Mouse (Mus musculus) thymus, postnatal 14 days (tissue): ENCODE measurements at regions not wholly inside any gene's neighbourhood (a gene's known extent, or its start where the extent isn't known, plus 50 kb on each side); places are given as distances from the start of the nearest gene placed in this dataset.
A peak's percentile ranks its signal among the peaks of the same experiment; 100 is the strongest.
"Not testable (repeated sequence)": the region's sequence is repeated elsewhere in the genome, so short reads cannot be mapped to it uniquely, and the experiment has no call there.

ENCODE experiments used
- DNase-seq: peaks from one replicate; pipeline ENCODE4 v3.0.0; 2021

GRCm38 (mm10) chr13:50906431-50906830 is 194.2 kb upstream of the Spin1 start:
- DNase-seq: not testable (repeated sequence)

GRCm38 (mm10) chr13:50906910-50907309 is 193.8 kb upstream of the Spin1 start:
- DNase-seq: no peak

GRCm38 (mm10) chr13:50912776-50913175 is 187.9 kb upstream of the Spin1 start:
- DNase-seq: not testable (repeated sequence)

GRCm38 (mm10) chr13:50934017-50934416 is 166.7 kb upstream of the Spin1 start:
- not testable (repeated sequence) for DNase-seq

- no peak for DNase-seq
These were observed 158.1 kb upstream of the Spin1 start for GRCm38 (mm10) chr13:50942561-50942960.

- DNase-seq: peak; percentile 73
These were observed 151.0 kb upstream of the Spin1 start for GRCm38 (mm10) chr13:50949545-50950226.

- no peak for DNase-seq
These were observed 146.0 kb upstream of the Spin1 start for GRCm38 (mm10) chr13:50954671-50955070.

GRCm38 (mm10) chr13:50958051-50958883 is 142.4 kb upstream of the Spin1 start:
- no peak for DNase-seq

- DNase-seq: no peak
These were observed 139.8 kb upstream of the Spin1 start for GRCm38 (mm10) chr13:50960909-50961308.

- DNase-seq: peak; percentile 4
These were observed 136.6 kb upstream of the Spin1 start for GRCm38 (mm10) chr13:50964070-50964469.

- DNase-seq: not testable (repeated sequence)
These were observed 135.6 kb upstream of the Spin1 start for GRCm38 (mm10) chr13:50965041-50965440.

GRCm38 (mm10) chr13:50965678-50966077 is 135.0 kb upstream of the Spin1 start:
- DNase-seq: no peak

GRCm38 (mm10) chr13:50966826-50967225 is 133.9 kb upstream of the Spin1 start:
- DNase-seq: no peak

GRCm38 (mm10) chr13:50973379-50973778 is 127.3 kb upstream of the Spin1 start:
- DNase-seq: no peak

- no peak for DNase-seq
These were observed 125.3 kb upstream of the Spin1 start for GRCm38 (mm10) chr13:50975306-50975920.

GRCm38 (mm10) chr13:50982005-50982404 is 118.7 kb upstream of the Spin1 start:
- no peak for DNase-seq

GRCm38 (mm10) chr13:50982990-50983389 is 117.7 kb upstream of the Spin1 start:
- no peak for DNase-seq

GRCm38 (mm10) chr13:50991726-50992432 is 108.8 kb upstream of the Spin1 start:
- DNase-seq: no peak

GRCm38 (mm10) chr13:50999738-51000137 is 100.9 kb upstream of the Spin1 start:
- DNase-seq: no peak

GRCm38 (mm10) chr13:51004827-51005226 is 95.9 kb upstream of the Spin1 start:
- no peak for DNase-seq

- no peak for DNase-seq
These were observed 89.9 kb upstream of the Spin1 start for GRCm38 (mm10) chr13:51010736-51011135.

- DNase-seq: no peak
These were observed 84.5 kb upstream of the Spin1 start for GRCm38 (mm10) chr13:51016209-51016608.
